Mouse (Mus musculus): Measurements from ENCODE around the gene Slc22a16. TPM values are rescaled to one million over a fixed set of nuclear protein-coding genes. Genes with fewer than 3 reads are reported as not detected.

Gene Slc22a16
- total RNA-seq, 2 experiments from 2014 or later = not detected

Other genes with a start within 250 kb of the Slc22a16 start
- 10 to 100 TPM; 14.2 to 14.5 TPM for gene Cdk19, start 230.8 kb upstream of the Slc22a16 start, total RNA-seq (2021)
- 10 to 100 TPM; 23.4 to 24.7 TPM for gene Ddo, start 59.7 kb downstream of the Slc22a16 start, total RNA-seq (2021)
- 1 to 10 TPM; 2.2 to 2.6 TPM for gene Mettl24, start 112.9 kb downstream of the Slc22a16 start, total RNA-seq (2021)